Mouse (Mus musculus): ENCODE results near the gene Cxcr6.
"Not testable (repeated sequence)": the region's sequence is repeated elsewhere in the genome, so short reads cannot be mapped to it uniquely, and the experiment has no call there.

Cxcr6 gene

GRCm38 (mm10) chr9:123806267-123806666, at the start of gene Cxcr6:
TSS of gene Cxcr6 (plus strand) at chr9:123806475.
- in situ Hi-C loops (cut with MseI, MboI): no loop called here

- in situ Hi-C loops (cut with MseI, MboI): no loop called here
Measured at GRCm38 (mm10) chr9:123756752-123757151, 49.5 kb upstream of the Cxcr6 start.

- in situ Hi-C loops (cut with MseI, MboI): no loop called here
Measured at GRCm38 (mm10) chr9:123757326-123757725, 48.9 kb upstream of the Cxcr6 start.

GRCm38 (mm10) chr9:123758156-123758555, 48.1 kb upstream of the Cxcr6 start:
- in situ Hi-C loops (cut with MseI, MboI): no loop called here

GRCm38 (mm10) chr9:123758645-123759044, 47.6 kb upstream of the Cxcr6 start:
- in situ Hi-C loops (cut with MseI, MboI): no loop called here

DNA sequence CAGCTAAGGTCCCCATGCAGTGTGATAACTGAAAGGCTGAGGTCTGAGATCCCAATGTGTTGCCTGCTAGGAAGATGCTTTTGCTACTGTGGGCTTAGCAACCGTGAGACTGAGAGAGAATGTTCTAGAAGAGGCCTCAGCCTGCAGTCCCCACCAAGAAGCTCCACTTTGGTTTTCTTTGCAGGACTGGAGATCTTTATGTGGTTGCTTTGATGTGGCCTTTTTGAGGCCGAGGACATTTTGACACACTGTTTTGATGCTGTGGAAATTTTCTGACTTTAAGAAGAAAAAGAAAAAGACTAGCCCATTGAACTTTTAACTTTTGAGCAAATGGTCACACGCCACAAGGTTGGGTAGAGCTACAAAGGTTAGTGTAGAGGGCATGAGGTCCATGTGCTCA, 45.5 kb upstream of the Cxcr6 start:
- in situ Hi-C loops (cut with MseI, MboI): no loop called here

DNA sequence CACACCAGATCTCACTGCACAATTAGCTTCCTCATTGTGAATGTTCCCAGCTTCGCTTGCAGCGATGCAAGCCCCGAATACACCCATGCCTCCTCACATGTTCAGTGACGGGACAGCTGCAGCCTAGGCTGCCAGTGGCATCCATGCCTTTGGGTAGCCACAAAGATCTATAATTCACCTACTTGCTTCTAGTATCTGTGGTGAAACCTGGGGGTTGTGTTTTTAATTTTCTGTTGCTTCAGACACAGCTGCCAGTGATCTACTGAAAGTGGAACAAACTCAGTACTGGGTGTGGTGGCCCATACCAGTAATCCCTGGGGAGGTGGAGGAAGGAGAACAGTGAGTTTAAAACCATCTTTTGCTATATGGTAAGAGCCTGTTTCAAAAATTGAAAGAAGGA, 43.4 kb upstream of the Cxcr6 start:
- in situ Hi-C loops (cut with MseI, MboI): no loop called here

DNA sequence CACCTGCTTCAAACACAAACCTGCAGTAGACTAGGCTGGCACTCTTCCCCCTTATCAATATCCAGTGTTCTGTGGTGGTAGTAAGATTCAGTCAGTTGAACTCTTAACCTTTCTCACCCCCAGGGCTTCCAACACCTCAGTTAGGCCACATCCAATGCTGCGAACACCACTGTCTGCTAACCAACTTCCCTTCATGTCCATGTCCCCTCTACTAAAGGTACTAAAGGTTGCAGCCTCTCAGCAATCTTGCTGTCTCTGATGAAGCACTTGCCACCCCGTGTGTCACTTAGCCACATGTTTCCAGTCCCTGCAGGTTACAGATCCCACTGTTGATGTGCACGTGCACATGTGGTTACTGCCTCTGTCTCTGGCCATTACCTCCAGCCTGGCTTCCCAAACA, 42.5 kb upstream of the Cxcr6 start:
- in situ Hi-C loops (cut with MseI, MboI): no loop called here

DNA sequence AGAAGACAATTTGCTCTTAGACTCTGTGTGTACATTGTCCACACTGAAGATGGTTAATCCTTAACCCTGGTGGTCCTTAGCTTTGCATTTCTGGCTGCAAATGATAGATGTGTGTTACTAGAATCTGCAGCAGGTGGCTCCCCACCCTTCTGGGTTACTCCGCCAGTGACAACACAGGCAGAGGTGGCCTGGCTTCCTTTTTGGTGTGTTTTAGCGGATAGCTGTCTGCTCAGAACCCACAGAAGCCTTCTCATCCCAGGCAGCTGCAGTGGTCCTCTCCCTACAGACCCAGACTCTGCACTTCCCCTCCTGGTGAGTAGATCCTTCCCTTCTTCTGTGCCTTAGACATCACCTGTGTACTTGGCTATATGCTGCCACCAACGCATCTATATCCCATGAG, 39.3 kb upstream of the Cxcr6 start:
- in situ Hi-C loops (cut with MseI, MboI): no loop called here

DNA sequence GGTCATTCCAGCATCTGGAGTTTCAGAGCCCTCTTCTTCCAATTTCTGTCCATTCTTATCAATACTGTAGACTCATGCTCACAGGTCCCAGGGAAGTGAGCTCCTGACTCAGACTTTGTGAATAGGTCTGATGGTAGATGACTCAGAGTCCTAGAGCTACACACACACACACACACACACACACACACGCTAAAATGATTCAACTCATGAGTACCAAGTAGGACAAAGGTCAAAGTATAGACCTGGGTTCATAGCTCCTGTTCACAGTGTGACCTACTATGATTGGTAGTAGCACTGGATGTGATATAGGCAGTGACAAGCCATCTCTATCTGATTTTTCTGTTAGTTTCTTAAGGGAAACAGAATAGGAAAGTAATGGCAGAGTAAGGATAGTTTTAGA, 37.8 kb upstream of the Cxcr6 start:
- in situ Hi-C loops (cut with MseI, MboI): no loop called here

DNA sequence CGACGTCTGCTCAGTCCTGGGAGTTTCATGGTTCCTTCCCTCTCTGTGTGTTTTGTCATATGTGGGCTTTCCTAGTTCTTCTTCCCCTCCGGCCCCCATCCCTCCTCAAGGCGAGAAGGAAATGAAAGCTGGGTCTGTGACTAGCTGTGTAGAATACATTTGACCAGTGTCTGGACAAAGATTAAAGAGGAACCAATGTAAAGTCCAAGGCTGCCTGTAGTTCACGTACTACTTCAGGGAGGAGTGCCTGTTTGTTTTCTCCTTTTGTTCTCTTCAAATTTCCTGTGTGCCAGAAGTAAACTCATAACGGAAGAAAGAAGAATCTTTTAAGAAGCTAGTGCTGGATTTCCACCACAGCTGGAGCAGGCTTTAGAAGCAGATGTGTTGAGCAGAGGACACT, 36.7 kb upstream of the Cxcr6 start:
- in situ Hi-C loops (cut with MseI, MboI): no loop called here

- in situ Hi-C loops (cut with MseI, MboI): not testable (repeated sequence)
Measured at GRCm38 (mm10) chr9:123773299-123773698, 33.0 kb upstream of the Cxcr6 start.

GRCm38 (mm10) chr9:123788855-123789529, 17.3 kb upstream of the Cxcr6 start:
- in situ Hi-C loops (cut with MseI, MboI): no loop called here

- in situ Hi-C loops (cut with MseI, MboI): no loop called here
Measured at GRCm38 (mm10) chr9:123796174-123796573, 10.1 kb upstream of the Cxcr6 start.

DNA sequence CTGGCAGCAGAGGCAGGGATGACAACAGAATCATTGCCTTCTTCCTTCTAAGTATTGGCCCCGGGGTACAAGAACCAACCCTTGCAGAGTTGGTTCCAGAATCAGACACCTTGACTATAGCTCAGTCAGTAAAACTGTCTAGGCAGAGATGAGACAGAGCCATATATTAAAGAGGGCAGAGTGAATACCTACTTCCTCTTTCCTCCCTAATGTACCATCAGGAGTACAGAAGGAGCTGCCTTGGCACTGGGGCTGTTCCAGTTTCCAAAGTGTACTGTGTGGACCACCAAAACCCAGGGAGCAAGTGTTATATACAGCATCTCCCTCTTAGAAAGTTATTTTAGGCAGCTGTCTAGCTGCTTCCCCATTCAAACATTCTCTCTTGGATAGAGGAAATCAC, 4.7 kb upstream of the Cxcr6 start:
- in situ Hi-C loops (cut with MseI, MboI): no loop called here

DNA sequence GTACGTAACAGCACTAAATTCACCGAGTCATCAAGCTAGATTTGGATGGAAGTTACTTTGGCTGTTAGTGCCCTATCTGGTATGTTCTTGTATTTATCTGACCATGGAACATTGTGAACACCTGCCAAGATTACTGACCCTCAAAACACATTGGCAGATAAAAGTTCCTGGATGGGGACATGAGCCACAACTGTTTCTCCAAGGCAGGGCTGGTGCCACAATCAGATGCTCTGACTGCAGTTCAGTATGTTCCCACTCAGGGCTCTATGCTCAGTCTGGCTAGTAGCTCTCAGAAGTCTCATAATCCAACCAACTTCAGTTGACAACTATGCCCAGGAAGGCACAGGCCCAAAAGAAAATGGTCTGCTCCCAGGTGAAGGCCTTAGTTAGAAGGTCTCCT, 3.9 kb upstream of the Cxcr6 start:
- in situ Hi-C loops (cut with MseI, MboI): no loop called here

DNA sequence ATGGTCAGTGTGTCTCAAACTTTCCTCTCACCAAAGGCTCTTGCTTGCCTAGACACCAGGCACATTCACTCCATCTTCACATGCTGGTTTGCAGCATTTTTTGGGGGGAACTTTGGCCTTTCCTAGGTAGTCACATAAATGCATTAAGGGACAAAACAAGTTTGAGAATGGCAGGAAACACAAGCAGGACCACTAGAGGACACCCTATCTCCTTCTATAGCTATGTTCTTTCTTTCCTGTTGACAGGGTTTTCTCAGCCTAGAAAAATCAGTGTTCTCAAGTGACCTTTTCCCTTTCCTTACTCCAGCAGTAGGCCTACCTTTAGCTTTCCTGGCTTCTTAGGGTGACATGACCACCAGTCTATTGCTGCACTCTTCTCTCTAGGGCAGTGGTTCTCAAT, 3.4 kb upstream of the Cxcr6 start:
- in situ Hi-C loops (cut with MseI, MboI): no loop called here

- in situ Hi-C loops (cut with MseI, MboI): no loop called here
Measured at GRCm38 (mm10) chr9:123805241-123805640, 1.0 kb upstream of the Cxcr6 start.

- in situ Hi-C loops (cut with MseI, MboI): no loop called here
Measured at GRCm38 (mm10) chr9:123808583-123808982, 2.3 kb downstream of the Cxcr6 start.

GRCm38 (mm10) chr9:123811831-123812230, 5.6 kb downstream of the Cxcr6 start:
- in situ Hi-C loops (cut with MseI, MboI): no loop called here

DNA sequence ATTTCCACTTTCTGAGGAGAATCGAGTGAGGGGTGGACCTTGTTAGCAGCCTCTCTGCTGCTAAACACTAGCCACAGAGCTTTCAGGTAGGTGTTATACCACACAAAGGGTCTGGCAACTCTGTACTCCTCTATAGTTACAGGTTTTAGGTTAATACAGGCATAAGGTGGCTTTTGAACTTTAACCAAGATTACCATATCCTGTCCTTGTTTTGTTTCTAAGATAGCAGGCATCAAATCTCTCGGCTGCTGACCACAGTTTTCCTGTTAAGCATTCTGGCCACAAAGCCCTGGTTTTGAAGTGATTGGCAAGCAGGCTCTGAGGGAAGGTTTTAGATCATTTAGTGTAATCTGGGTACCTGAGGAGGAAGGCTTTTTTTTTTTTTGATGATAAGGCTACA, 8.1 kb downstream of the Cxcr6 start:
- in situ Hi-C loops (cut with MseI, MboI): no loop called here

GRCm38 (mm10) chr9:123814821-123815220, 8.5 kb downstream of the Cxcr6 start:
- in situ Hi-C loops (cut with MseI, MboI): no loop called here

DNA sequence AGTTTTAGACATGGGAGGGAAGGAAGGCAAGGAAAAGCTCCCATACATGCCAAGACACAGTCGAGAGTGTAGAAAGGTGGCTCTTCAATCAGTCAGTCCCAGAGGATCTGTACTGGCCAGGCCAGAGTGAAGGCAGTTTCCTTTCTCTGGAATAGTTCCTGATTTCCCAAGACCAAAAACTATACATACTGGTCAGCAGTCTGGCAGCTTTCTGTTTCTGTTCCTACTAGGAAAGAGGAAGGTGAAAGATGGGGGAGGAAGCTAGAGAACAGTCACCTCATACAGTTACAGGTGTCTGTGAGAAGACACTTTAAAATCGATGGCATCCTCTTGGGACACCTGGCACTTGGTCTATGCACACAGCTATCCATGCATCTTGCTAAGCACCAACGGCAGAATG, 9.2 kb downstream of the Cxcr6 start:
- in situ Hi-C loops (cut with MseI, MboI): no loop called here

GRCm38 (mm10) chr9:123815996-123816395, 9.7 kb downstream of the Cxcr6 start:
- in situ Hi-C loops (cut with MseI, MboI): no loop called here
